Mouse (Mus musculus): ENCODE data around the gene Olfr1258. TPM values are rescaled to one million over a fixed set of nuclear protein-coding genes. Genes with fewer than 3 reads are reported as not detected.
"Not testable (repeated sequence)": the region's sequence is repeated elsewhere in the genome, so short reads cannot be mapped to it uniquely, and the experiment has no call there.

Gene Olfr1258
- 0.04 and 0.05 TPM in 2 replicates for polyA plus RNA-seq (2015; fragmentation: Nextera tagmentation; extraction: Ambion mirVana)

DNA sequence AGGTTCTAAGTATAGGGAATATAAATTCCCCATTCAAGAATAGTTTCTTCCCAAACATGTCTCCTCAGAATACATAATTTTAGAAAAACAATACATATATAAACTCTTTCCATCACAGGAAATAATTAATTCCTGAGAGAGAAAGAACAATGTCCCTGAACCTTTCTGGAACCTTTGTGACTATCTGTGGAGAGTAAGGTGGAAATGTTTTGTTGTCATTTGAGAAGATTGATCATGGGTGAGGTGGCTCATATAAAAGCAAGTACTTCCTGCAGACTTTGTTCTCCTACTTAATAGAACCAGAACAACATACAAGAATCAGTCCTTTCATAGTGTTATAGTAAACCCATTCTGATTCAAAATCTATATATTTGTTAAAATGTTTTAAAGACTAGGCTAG is at the start of gene Olfr1258:
Gene Olfr1258 (plus strand): TSS at position 301 of the 400 bp plus-strand sequence.
- Histone ChIP-seq H3K4me1 (replicated peaks; ENCODE audit: control insufficient read depth, insufficient read depth, low read length) (no peaks in the 10 kb centered on the region), H3K9ac (ENCODE audit: low read depth, low read length) (no peak within 1 kb of the TSS), H3K36me3 (ENCODE audit: control insufficient read depth, insufficient read depth) (no peaks in the 10 kb centered on the region), H3K4me3 (ENCODE audit: low read depth, low read length) (no peak within 1 kb of the TSS), H3K9me3 (ENCODE audit: control insufficient read depth) (no peaks in the 10 kb centered on the region), H3K4me2 (replicated peaks; ENCODE audit: low read depth) (no peak within 1 kb of the TSS), H3K27me3 (replicated peaks; ENCODE audit: control insufficient read depth, insufficient read depth, low read length) (no peaks in the 10 kb centered on the region), H3K27ac (ENCODE audit: low read depth, low read length) (no peak within 1 kb of the TSS)
- ATAC-seq = no peak
- no peak for TF ChIP-seq CTCF (IDR thresholded peaks at IDR 0.05; ENCODE audit: low read depth)

DNA sequence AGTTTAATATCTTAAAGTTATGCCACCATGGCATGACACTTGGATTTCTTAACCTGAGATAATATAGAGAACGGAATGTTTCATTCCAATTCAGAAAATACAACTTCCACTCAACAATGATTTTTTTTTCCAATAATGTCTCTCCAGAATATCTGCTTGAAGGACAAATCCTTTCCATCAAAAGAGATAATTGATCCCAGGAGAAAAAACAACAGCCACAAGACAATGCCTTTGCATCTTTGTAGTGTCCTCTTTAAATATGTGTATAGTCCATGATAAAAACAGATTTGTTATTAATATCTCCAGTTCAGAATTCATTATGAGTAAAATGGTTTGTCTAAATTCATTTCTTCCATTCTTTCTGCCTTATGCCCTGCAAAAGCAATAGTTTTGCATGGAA is 49.0 kb upstream of the Olfr1258 start, which contains the start of gene Olfr1257:
Gene Olfr1257 (plus strand): TSS at position 301 of the 400 bp plus-strand sequence.
- no peak for ATAC-seq
- H3K27me3 ChIP-seq (replicated peaks; ENCODE audit: control insufficient read depth, insufficient read depth, low read length) = no peaks in the 10 kb centered on the region
- no peaks in the 10 kb centered on the region for H3K4me1 ChIP-seq (replicated peaks; ENCODE audit: control insufficient read depth, insufficient read depth, low read length)
- no peak for TF ChIP-seq CTCF (IDR thresholded peaks at IDR 0.05; ENCODE audit: low read depth)
- WGBS = 88% methylated on average over 1 of the region's 1 CpGs
- no peak within 1 kb of the TSS for H3K27ac ChIP-seq (ENCODE audit: low read depth, low read length)
- H3K36me3 ChIP-seq (ENCODE audit: control insufficient read depth, insufficient read depth) = no peaks in the 10 kb centered on the region
- H3K9ac ChIP-seq (ENCODE audit: low read depth, low read length) = no peak within 1 kb of the TSS
- no peak within 1 kb of the TSS for H3K4me2 ChIP-seq (replicated peaks; ENCODE audit: low read depth)
- H3K9me3 ChIP-seq (ENCODE audit: control insufficient read depth) = no peaks in the 10 kb centered on the region
- no peak within 1 kb of the TSS for H3K4me3 ChIP-seq (ENCODE audit: low read depth, low read length)

DNA sequence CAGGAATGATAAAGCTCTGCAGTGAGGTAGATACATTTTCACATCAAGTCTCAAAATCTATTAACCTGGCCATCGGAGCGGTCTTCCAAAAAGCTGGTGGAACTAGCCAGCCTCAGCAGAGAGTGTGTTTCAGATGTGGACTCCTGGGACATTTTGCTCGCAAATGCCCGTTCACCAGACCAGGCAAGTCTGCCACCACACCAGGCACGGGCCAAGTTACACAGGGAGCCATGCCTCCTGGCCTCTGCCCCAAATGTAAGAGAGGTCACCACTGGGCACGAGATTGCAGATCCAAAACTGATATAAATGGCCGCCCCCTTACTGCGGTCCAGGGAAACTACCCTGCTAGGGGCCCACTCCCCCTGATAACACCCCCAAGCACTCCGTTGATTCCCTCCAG is 14.5 kb upstream of the Olfr1258 start:
- H3K4me2 ChIP-seq (replicated peaks; ENCODE audit: low read depth); ATAC-seq; H3K9me3 ChIP-seq (ENCODE audit: control insufficient read depth); H3K4me1 ChIP-seq (replicated peaks; ENCODE audit: control insufficient read depth, insufficient read depth, low read length); H3K27ac ChIP-seq (ENCODE audit: low read depth, low read length); H3K9ac ChIP-seq (ENCODE audit: low read depth, low read length); H3K27me3 ChIP-seq (replicated peaks; ENCODE audit: control insufficient read depth, insufficient read depth, low read length); H3K4me3 ChIP-seq (ENCODE audit: low read depth, low read length); H3K36me3 ChIP-seq (ENCODE audit: control insufficient read depth, insufficient read depth): not testable (repeated sequence)
- 90% methylated on average over 9 of the region's 9 CpGs for WGBS

DNA sequence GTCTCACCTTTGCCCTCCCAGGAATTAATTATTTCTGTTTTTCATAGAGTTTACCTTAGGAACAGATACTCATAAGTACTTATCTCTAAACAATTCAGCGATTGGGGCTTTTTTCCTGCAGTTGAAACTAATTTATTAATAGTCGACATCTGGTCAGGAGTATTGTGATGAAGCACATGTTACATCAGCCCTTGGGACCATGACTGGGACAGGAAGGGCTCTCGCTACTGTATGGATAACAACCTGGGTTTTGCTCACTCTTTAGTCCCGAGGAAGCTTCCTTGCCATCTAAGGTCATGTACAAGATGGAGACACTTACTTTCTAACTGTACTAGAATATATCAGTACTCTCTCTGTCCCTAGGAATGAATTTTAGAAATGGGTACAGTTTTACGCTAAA is 21.5 kb downstream of the Olfr1258 start, which contains the start of gene Olfr1259:
Gene Olfr1259 (minus strand): TSS at position 101 of the 400 bp plus-strand sequence.
- 82% methylated on average over 5 of the region's 5 CpGs for WGBS

DNA sequence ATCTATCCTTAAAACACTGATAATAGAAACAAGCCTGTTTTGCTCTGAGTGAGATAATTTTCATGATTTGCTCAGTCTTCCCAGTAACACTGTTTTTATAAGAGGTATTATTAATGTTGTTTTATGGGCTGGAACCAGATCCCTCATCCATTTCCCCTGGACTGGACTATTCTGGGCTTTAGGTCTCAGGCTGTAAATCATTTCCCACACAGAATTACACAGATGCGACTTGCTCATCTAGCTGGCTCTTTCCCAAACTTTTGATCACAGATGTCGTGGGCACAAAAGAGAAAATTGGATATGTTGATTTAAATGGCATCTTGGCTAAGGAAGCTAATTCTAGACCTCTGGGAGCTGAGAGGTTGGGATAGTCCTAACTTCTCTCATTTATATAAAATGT is 47.1 kb downstream of the Olfr1258 start, which contains the start of gene Olfr1260:
Gene Olfr1260 (plus strand): TSS at position 157 of the 400 bp plus-strand sequence.
- WGBS = 51% methylated on average over 2 of the region's 2 CpGs
- H3K4me1 ChIP-seq (replicated peaks; ENCODE audit: control insufficient read depth, insufficient read depth, low read length) = no peaks in the 10 kb centered on the region
- H3K27me3 ChIP-seq (replicated peaks; ENCODE audit: control insufficient read depth, insufficient read depth, low read length) = no peaks in the 10 kb centered on the region
- no peaks in the 10 kb centered on the region for H3K36me3 ChIP-seq (ENCODE audit: control insufficient read depth, insufficient read depth)
- no peak within 1 kb of the TSS for H3K4me3 ChIP-seq (ENCODE audit: low read depth, low read length)
- H3K27ac ChIP-seq (ENCODE audit: low read depth, low read length) = no peak within 1 kb of the TSS
- H3K4me2 ChIP-seq (replicated peaks; ENCODE audit: low read depth) = no peak within 1 kb of the TSS
- no peak for ATAC-seq
- H3K9ac ChIP-seq (ENCODE audit: low read depth, low read length) = no peak within 1 kb of the TSS
- TF ChIP-seq CTCF (IDR thresholded peaks at IDR 0.05; ENCODE audit: low read depth) = no peak
- no peaks in the 10 kb centered on the region for H3K9me3 ChIP-seq (ENCODE audit: control insufficient read depth)

More for the DNA sequence above, 21.5 kb downstream of the Olfr1258 start, which contains the start of gene Olfr1259:
- Histone ChIP-seq H3K4me1 (replicated peaks; ENCODE audit: control insufficient read depth, insufficient read depth, low read length) (no peaks in the 10 kb centered on the region), H3K4me3 (ENCODE audit: low read depth, low read length) (no peak within 1 kb of the TSS), H3K27me3 (replicated peaks; ENCODE audit: control insufficient read depth, insufficient read depth, low read length) (no peaks in the 10 kb centered on the region), H3K9me3 (ENCODE audit: control insufficient read depth) (no peaks in the 10 kb centered on the region), H3K9ac (ENCODE audit: low read depth, low read length) (no peak within 1 kb of the TSS), H3K36me3 (ENCODE audit: control insufficient read depth, insufficient read depth) (no peaks in the 10 kb centered on the region), H3K27ac (ENCODE audit: low read depth, low read length) (no peak within 1 kb of the TSS), H3K4me2 (replicated peaks; ENCODE audit: low read depth) (no peak within 1 kb of the TSS)
- no peak for TF ChIP-seq CTCF (IDR thresholded peaks at IDR 0.05; ENCODE audit: low read depth)
- ATAC-seq = no peak

DNA sequence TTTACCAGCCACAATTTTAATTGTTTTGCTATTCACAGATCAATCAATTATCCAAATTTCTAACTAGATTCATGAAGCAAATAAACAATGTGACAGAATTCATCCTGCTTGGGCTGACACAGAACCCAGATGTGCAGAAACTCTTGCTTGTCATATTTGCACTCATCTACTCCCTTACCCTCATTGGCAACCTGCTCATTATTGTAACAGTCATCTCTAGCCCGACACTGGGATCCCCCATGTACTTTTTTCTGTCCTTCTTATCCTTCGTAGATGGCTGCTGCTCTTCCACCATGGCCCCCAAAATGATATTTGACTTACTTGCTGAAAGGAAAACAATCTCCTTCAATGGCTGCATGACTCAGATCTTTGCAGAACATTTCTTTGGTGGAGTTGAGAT is 50.6 kb downstream of the Olfr1258 start:
- Histone ChIP-seq H3K4me3 (ENCODE audit: low read depth, low read length) (no peak overlapping the region), H3K36me3 (ENCODE audit: control insufficient read depth, insufficient read depth) (no peaks in the 10 kb centered on the region), H3K9me3 (ENCODE audit: control insufficient read depth) (no peaks in the 10 kb centered on the region), H3K9ac (ENCODE audit: low read depth, low read length) (no peak overlapping the region), H3K27ac (ENCODE audit: low read depth, low read length) (no peak overlapping the region), H3K27me3 (replicated peaks; ENCODE audit: control insufficient read depth, insufficient read depth, low read length) (no peaks in the 10 kb centered on the region), H3K4me2 (replicated peaks; ENCODE audit: low read depth) (no peak overlapping the region), H3K4me1 (replicated peaks; ENCODE audit: control insufficient read depth, insufficient read depth, low read length) (no peaks in the 10 kb centered on the region)
- 75% methylated on average over 2 of the region's 2 CpGs for WGBS
- ATAC-seq = no peak
- no peak for TF ChIP-seq CTCF (IDR thresholded peaks at IDR 0.05; ENCODE audit: low read depth)

Other genes starting within 250 kb of the Olfr1258 start
- gene Olfr1252, start 202.3 kb upstream of the Olfr1258 start, polyA plus RNA-seq (2015; fragmentation: Nextera tagmentation; extraction: Ambion mirVana) = not detected in 2 replicates
- not detected in 2 replicates for gene Olfr1253, start 170.2 kb upstream of the Olfr1258 start, polyA plus RNA-seq (2015; fragmentation: Nextera tagmentation; extraction: Ambion mirVana)
- gene Olfr1254, start 133.7 kb upstream of the Olfr1258 start, polyA plus RNA-seq (2015; fragmentation: Nextera tagmentation; extraction: Ambion mirVana) = not detected in 2 replicates
- gene Olfr1255, start 115.3 kb upstream of the Olfr1258 start, polyA plus RNA-seq (2015; fragmentation: Nextera tagmentation; extraction: Ambion mirVana) = not detected in 2 replicates
- not detected in 2 replicates for gene Olfr1256, start 85.8 kb upstream of the Olfr1258 start, polyA plus RNA-seq (2015; fragmentation: Nextera tagmentation; extraction: Ambion mirVana)
- gene Olfr48, start 79.1 kb upstream of the Olfr1258 start, polyA plus RNA-seq (2015; fragmentation: Nextera tagmentation; extraction: Ambion mirVana) = not detected in 2 replicates
- not detected in 2 replicates for gene Olfr1257, start 48.9 kb upstream of the Olfr1258 start, polyA plus RNA-seq (2015; fragmentation: Nextera tagmentation; extraction: Ambion mirVana)
- gene Olfr1259, start 21.4 kb downstream of the Olfr1258 start, polyA plus RNA-seq (2015; fragmentation: Nextera tagmentation; extraction: Ambion mirVana) = not detected in 2 replicates
- not detected in 2 replicates for gene Olfr1260, start 47.0 kb downstream of the Olfr1258 start, polyA plus RNA-seq (2015; fragmentation: Nextera tagmentation; extraction: Ambion mirVana)
- not detected in 2 replicates for gene Olfr1261, start 63.9 kb downstream of the Olfr1258 start, polyA plus RNA-seq (2015; fragmentation: Nextera tagmentation; extraction: Ambion mirVana)
- not detected in 2 replicates for gene Olfr1262, start 72.8 kb downstream of the Olfr1258 start, polyA plus RNA-seq (2015; fragmentation: Nextera tagmentation; extraction: Ambion mirVana)
- not detected in 2 replicates for gene Olfr1263, start 84.8 kb downstream of the Olfr1258 start, polyA plus RNA-seq (2015; fragmentation: Nextera tagmentation; extraction: Ambion mirVana)
- gene Olfr1264, start 98.3 kb downstream of the Olfr1258 start, polyA plus RNA-seq (2015; fragmentation: Nextera tagmentation; extraction: Ambion mirVana) = not detected in 2 replicates
- not detected in 2 replicates for gene Olfr1265, start 108.0 kb downstream of the Olfr1258 start, polyA plus RNA-seq (2015; fragmentation: Nextera tagmentation; extraction: Ambion mirVana)
- gene Olfr140, start 136.3 kb downstream of the Olfr1258 start, polyA plus RNA-seq (2015; fragmentation: Nextera tagmentation; extraction: Ambion mirVana) = not detected in 2 replicates
- gene Olfr1269, start 194.1 kb downstream of the Olfr1258 start, polyA plus RNA-seq (2015; fragmentation: Nextera tagmentation; extraction: Ambion mirVana) = not detected in 2 replicates
- gene Olfr32, start 215.0 kb downstream of the Olfr1258 start, polyA plus RNA-seq (2015; fragmentation: Nextera tagmentation; extraction: Ambion mirVana) = not detected in 2 replicates
- gene Olfr1270, start 225.8 kb downstream of the Olfr1258 start, polyA plus RNA-seq (2015; fragmentation: Nextera tagmentation; extraction: Ambion mirVana) = not detected in 2 replicates

Data from intestine, postnatal 0 days (tissue).